Mouse (Mus musculus) heart, adult 11 months (tissue): Measurements from ENCODE around the gene Prpsap1.
"Not testable (repeated sequence)": the region's sequence is repeated elsewhere in the genome, so short reads cannot be mapped to it uniquely, and the experiment has no call there.

Experiments
- DNase-seq: peaks from one replicate; pipeline ENCODE4 v3.0.0; 2022

The Prpsap1 gene

GRCm38 (mm10) chr11:116480975-116481374 is 13.0 kb downstream of the Prpsap1 start:
- peak; percentile 83 for DNase-seq

- peak; percentile 90 for DNase-seq
These were observed 14.2 kb downstream of the Prpsap1 start for GRCm38 (mm10) chr11:116479832-116480231.

GRCm38 (mm10) chr11:116478978-116479377 is 15.0 kb downstream of the Prpsap1 start:
- DNase-seq, result peak; percentile 83

- DNase-seq, result no peak
These were observed 16.7 kb downstream of the Prpsap1 start for GRCm38 (mm10) chr11:116477160-116477759.

GRCm38 (mm10) chr11:116476696-116477095 is 17.3 kb downstream of the Prpsap1 start:
- DNase-seq, result peak; percentile 86

GRCm38 (mm10) chr11:116476041-116476440 is 18.0 kb downstream of the Prpsap1 start:
- DNase-seq, result peak; percentile 92

GRCm38 (mm10) chr11:116472275-116472674 is 21.7 kb downstream of the Prpsap1 start:
- peak; percentile 93 for DNase-seq

- no peak for DNase-seq
These were observed 23.1 kb downstream of the Prpsap1 start for GRCm38 (mm10) chr11:116470896-116471295.

GRCm38 (mm10) chr11:116470249-116470648 is 23.8 kb downstream of the Prpsap1 start:
- DNase-seq, result no peak

- DNase-seq, result not testable (repeated sequence)
These were observed 25.7 kb downstream of the Prpsap1 start for GRCm38 (mm10) chr11:116468338-116468737.

- DNase-seq, result no peak
These were observed 27.9 kb downstream of the Prpsap1 start, which contains the start of gene Qrich2 for GRCm38 (mm10) chr11:116466141-116466540. Qrich2 (minus strand) TSS chr11:116466241.

- peak; percentile 97 for DNase-seq
These were observed 30.2 kb downstream of the Prpsap1 start for GRCm38 (mm10) chr11:116463833-116464232.

GRCm38 (mm10) chr11:116463338-116463737 is 30.7 kb downstream of the Prpsap1 start:
- DNase-seq, result no peak

- DNase-seq, result no peak
These were observed 34.2 kb downstream of the Prpsap1 start for GRCm38 (mm10) chr11:116459786-116460185.

- no peak for DNase-seq
These were observed 37.8 kb downstream of the Prpsap1 start for GRCm38 (mm10) chr11:116456234-116456633.

GRCm38 (mm10) chr11:116453889-116454288 is 40.1 kb downstream of the Prpsap1 start:
- no peak for DNase-seq

- DNase-seq, result no peak
These were observed 44.7 kb downstream of the Prpsap1 start for GRCm38 (mm10) chr11:116449341-116449740.

- DNase-seq, result no peak
These were observed 46.2 kb downstream of the Prpsap1 start for GRCm38 (mm10) chr11:116447822-116448221.

- peak; percentile 91 for DNase-seq
These were observed 47.6 kb downstream of the Prpsap1 start for GRCm38 (mm10) chr11:116446308-116446887.

GRCm38 (mm10) chr11:116445596-116446307 is 48.2 kb downstream of the Prpsap1 start:
- DNase-seq, result peak; percentile 98

GRCm38 (mm10) chr11:116443935-116444334 is 50.1 kb downstream of the Prpsap1 start:
- no peak for DNase-seq

GRCm38 (mm10) chr11:116443311-116443710 is 50.7 kb downstream of the Prpsap1 start:
- DNase-seq, result no peak

- DNase-seq, result no peak
These were observed 51.2 kb downstream of the Prpsap1 start for GRCm38 (mm10) chr11:116442867-116443177.
